28 mouse cellular contexts compared by ENCODE assay signal in the genomic region with DNA sequence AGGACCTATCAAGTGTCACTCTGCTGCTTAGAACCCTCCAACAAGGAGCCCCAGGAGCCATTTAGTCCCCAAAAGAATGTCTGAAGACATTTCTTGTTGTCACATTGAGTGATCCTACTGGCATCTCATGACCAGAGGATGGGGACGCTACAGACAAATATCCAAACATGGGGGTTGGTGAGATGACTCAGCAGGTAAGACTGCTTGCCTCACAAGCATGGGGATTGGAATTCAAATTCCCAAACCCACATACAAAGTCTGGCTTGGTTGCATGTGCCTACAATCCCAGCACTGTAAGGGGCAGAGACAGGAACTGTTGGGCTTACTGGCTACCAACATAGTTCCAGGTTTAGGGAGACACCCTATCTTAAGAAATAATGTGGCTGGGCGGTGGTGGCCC. TPM values are rescaled to one million over a fixed set of nuclear protein-coding genes. Genes with fewer than 3 reads are reported as not detected.
"Had no signal": no experiment of that assay in that cellular context is flagged by ENCODE, and none has a peak within 500 bp of the region (broad histone marks: within the 10 kb centered on the region; RNA-seq: fewer than 3 reads in every experiment).

No protein-coding gene starts in this region.

- H3K4me3 ChIP-seq: limb, embryonic 12.5 days; limb, embryonic 15.5 days; midbrain, embryonic 10.5 days; midbrain, embryonic 13.5 days; myocyte; neural tube, embryonic 13.5 days; stomach, embryonic 15.5 days had no signal

- H3K4me1 ChIP-seq: limb, embryonic 12.5 days; limb, embryonic 15.5 days; midbrain, embryonic 10.5 days; midbrain, embryonic 13.5 days; neural tube, embryonic 13.5 days; stomach, embryonic 15.5 days had no signal

- ATAC-seq: liver, postnatal 0 days; lung, postnatal 0 days; midbrain, embryonic 13.5 days; midbrain, embryonic 16.5 days had no signal

- H3K27me3 ChIP-seq: limb, embryonic 12.5 days; limb, embryonic 15.5 days; midbrain, embryonic 13.5 days; neural tube, embryonic 13.5 days; stomach, embryonic 15.5 days had no signal

- H3K9me3 ChIP-seq: limb, embryonic 12.5 days; limb, embryonic 15.5 days; midbrain, embryonic 10.5 days; midbrain, embryonic 13.5 days; neural tube, embryonic 13.5 days; stomach, embryonic 15.5 days had no signal

- DNase-seq: kidney, postnatal 10 days; kidney, postnatal 36 days; left cerebral cortex, postnatal 4 days; liver, postnatal 0 days; lung, embryonic 14.5 days; retina, postnatal 1 day; right cerebral cortex, postnatal 25 days; spleen, adult 18-20 months; thymus, postnatal 25 days had no signal

- H3K27ac ChIP-seq: limb, embryonic 12.5 days; limb, embryonic 15.5 days; liver, embryonic 14.5 days; macrophage; midbrain, embryonic 10.5 days; midbrain, embryonic 13.5 days; neural tube, embryonic 13.5 days; stomach, embryonic 15.5 days had no signal

- H3K4me2 ChIP-seq: limb, embryonic 12.5 days; limb, embryonic 15.5 days; liver, embryonic 11.5 days; lung, embryonic 14.5 days; midbrain, embryonic 13.5 days; neural tube, embryonic 13.5 days; stomach, embryonic 15.5 days had no signal

- H3K9ac ChIP-seq: limb, embryonic 12.5 days; limb, embryonic 15.5 days; liver, embryonic 14.5 days; liver, postnatal 0 days; lung, embryonic 14.5 days; midbrain, embryonic 13.5 days; neural tube, embryonic 13.5 days; stomach, embryonic 15.5 days had no signal

RNA-seq across cellular contexts. Expression of a gene that starts 28.8 kb away (rescaled TPM):
- total RNA-seq: layer of hippocampus, adult 8-10 months; layer of hippocampus, postnatal 14 days; left cerebral cortex, adult 8-10 months; left cerebral cortex, postnatal 14 days; left cerebral cortex, postnatal 4 days; megakaryocyte, adult 5-6 weeks; monocyte, adult 5-6 weeks; neutrophil, adult 5-6 weeks had no signal
- polyA plus RNA-seq: limb, embryonic 12.5 days; limb, embryonic 15.5 days; liver, embryonic 11.5 days; liver, embryonic 14.5 days; liver, postnatal 0 days; lung, embryonic 14.5 days; lung, postnatal 0 days; macrophage; midbrain, embryonic 10.5 days; midbrain, embryonic 13.5 days; midbrain, embryonic 16.5 days; neural tube, embryonic 13.5 days; stomach, embryonic 15.5 days had no signal
